Mouse (Mus musculus) neural tube, embryonic 13.5 days (tissue): ENCODE results near the gene Gm49396. TPM values are rescaled to one million over a fixed set of nuclear protein-coding genes. Genes with fewer than 3 reads are reported as not detected.

Experiments
- ATAC-seq: fragments of 200-750 bp; cut with Nextera tagmentation; 2 replicates; pipeline ENCODE4 v1.8.0; 2017; ENCODE audit warnings: low read depth, mild to moderate bottlenecking, moderate TSS enrichment, moderate library complexity
- H3K27ac ChIP-seq: fragments of 300-500 bp; sonication (generic); replicated peaks from 2 replicates; pipeline ENCODE4 v1.5.1; 2015; ENCODE audit warnings: moderate library complexity, mild to moderate bottlenecking, inconsistent platforms
- H3K27me3 ChIP-seq: fragments of 300-500 bp; sonication (generic); 2 replicates; pipeline ENCODE4 v1.6.1; 2015; ENCODE audit warnings: mild to moderate bottlenecking, inconsistent platforms
- H3K36me3 ChIP-seq: fragments of 300-500 bp; sonication (generic); 2 replicates; pipeline ENCODE4 v1.6.1; 2015; ENCODE audit warnings: mild to moderate bottlenecking, inconsistent platforms
- H3K4me1 ChIP-seq: fragments of 300-500 bp; sonication (generic); replicated peaks from 2 replicates; pipeline ENCODE4 v1.6.1; 2015; ENCODE audit warnings: inconsistent platforms
- H3K4me2 ChIP-seq: fragments of 300-500 bp; sonication (generic); 2 replicates; pipeline ENCODE4 v1.6.1; 2015; ENCODE audit warnings: inconsistent platforms, mild to moderate bottlenecking, moderate library complexity
- H3K4me3 ChIP-seq: fragments of 300-500 bp; sonication (generic); 2 replicates; pipeline ENCODE4 v1.5.1; 2015; ENCODE audit warnings: mild to moderate bottlenecking, inconsistent platforms
- H3K9ac ChIP-seq: fragments of 300-500 bp; sonication (generic); 2 replicates; pipeline ENCODE4 v1.6.1; 2015; ENCODE audit warnings: moderate library complexity, mild to moderate bottlenecking, inconsistent platforms
- H3K9me3 ChIP-seq: fragments of 300-500 bp; sonication (generic); 2 replicates; pipeline ENCODE4 v1.6.1; 2016; ENCODE audit warnings: inconsistent platforms
- WGBS: fragments of 180-500 bp; shearing (Covaris S2); methylation state at CpG from one replicate; pipeline ENCODE4 v1.1.7; 2015; 5-methylcytosine and 5-hydroxymethylcytosine counted together
- polyA plus RNA-seq: library from polyadenylated mRNA; unstranded; fragments of >200 nt; fragmentation: Nextera tagmentation; extraction: Ambion mirVana; gene quantifications from 2 replicates; pipeline ENCODE4 v1.2.1, GENCODE M21; 2015

Gene Gm49396
- polyA plus RNA-seq, 1 experiment from 2014 or later = 14.5 TPM

GRCm38 (mm10) chr7:30572969-30573368 lies 9.8 kb downstream of the Gm49396 start:
- Histone ChIP-seq H3K4me1 (no peaks in the 10 kb centered on the region), H3K4me3 (no peak overlapping the region), H3K9me3 (no peaks in the 10 kb centered on the region), H3K27me3 (no peaks in the 10 kb centered on the region), H3K27ac (no peak overlapping the region), H3K36me3 (peaks cover 97% of the 10 kb centered on the region), H3K4me2 (no peak overlapping the region), H3K9ac (0 out of 2 replicates have a peak overlapping the region, but pooled peaks have one; percentile 5)
- 94% methylated on average over 2 of the region's 2 CpGs for WGBS
- ATAC-seq = no peak

GRCm38 (mm10) chr7:30579950-30580349 lies 16.8 kb downstream of the Gm49396 start:
- Histone ChIP-seq H3K4me2 (no peak overlapping the region), H3K9ac (no peak overlapping the region), H3K4me1 (no peaks in the 10 kb centered on the region), H3K27ac (no peak overlapping the region), H3K4me3 (no peak overlapping the region), H3K36me3 (peaks cover 100% of the 10 kb centered on the region), H3K27me3 (no peaks in the 10 kb centered on the region), H3K9me3 (no peaks in the 10 kb centered on the region)
- no peak for ATAC-seq
- 93% methylated on average over 8 of the region's 8 CpGs for WGBS

- Histone ChIP-seq H3K4me1 (peaks cover 4% of the 10 kb centered on the region), H3K27ac (no peak overlapping the region), H3K4me3 (no peak overlapping the region), H3K9ac (no peak overlapping the region), H3K36me3 (peaks cover 100% of the 10 kb centered on the region), H3K4me2 (no peak overlapping the region), H3K9me3 (no peaks in the 10 kb centered on the region), H3K27me3 (no peaks in the 10 kb centered on the region)
- 96% methylated on average over 16 of the region's 16 CpGs for WGBS
- ATAC-seq = no peak
Measured at GRCm38 (mm10) chr7:30581547-30581946, 18.4 kb downstream of the Gm49396 start.

- WGBS = 93% methylated on average over 10 of the region's 10 CpGs
- Histone ChIP-seq H3K9ac (no peak overlapping the region), H3K4me1 (peaks cover 16% of the 10 kb centered on the region), H3K27ac (no peak overlapping the region), H3K27me3 (no peaks in the 10 kb centered on the region), H3K36me3 (peaks cover 74% of the 10 kb centered on the region), H3K9me3 (no peaks in the 10 kb centered on the region), H3K4me3 (no peak overlapping the region), H3K4me2 (no peak overlapping the region)
- ATAC-seq = no peak
Measured at GRCm38 (mm10) chr7:30584339-30584738, 21.2 kb downstream of the Gm49396 start.

- Histone ChIP-seq H3K9ac (no peak overlapping the region), H3K4me2 (no peak overlapping the region), H3K4me3 (no peak overlapping the region), H3K27ac (no peak overlapping the region), H3K27me3 (no peaks in the 10 kb centered on the region), H3K4me1 (peaks cover 23% of the 10 kb centered on the region), H3K36me3 (peaks cover 66% of the 10 kb centered on the region), H3K9me3 (no peaks in the 10 kb centered on the region)
- ATAC-seq = no peak
- WGBS = 98% methylated on average over 7 of the region's 7 CpGs
Measured at GRCm38 (mm10) chr7:30585170-30585569, 22.0 kb downstream of the Gm49396 start.

GRCm38 (mm10) chr7:30586455-30587020 lies 23.4 kb downstream of the Gm49396 start:
- Histone ChIP-seq H3K9ac (peak overlapping the region; percentile 99), H3K9me3 (no peaks in the 10 kb centered on the region), H3K4me1 (peaks cover 24% of the 10 kb centered on the region), H3K27me3 (no peaks in the 10 kb centered on the region), H3K36me3 (peaks cover 52% of the 10 kb centered on the region), H3K4me3 (peak overlapping the region; percentile 99; the same call in 1 of the 2 replicates), H3K4me2 (peak overlapping the region; percentile 98), H3K27ac (no peak overlapping the region)
- no peak for ATAC-seq
- 91% methylated on average over 28 of the region's 28 CpGs for WGBS

GRCm38 (mm10) chr7:30587842-30588667 lies 24.9 kb downstream of the Gm49396 start:
- Histone ChIP-seq H3K27ac (peak overlapping the region; percentile 96), H3K27me3 (no peaks in the 10 kb centered on the region)

GRCm38 (mm10) chr7:30588676-30589434 lies 25.7 kb downstream of the Gm49396 start, which contains the start of gene Kmt2b:
TSS of gene Kmt2b (minus strand) at chr7:30588726.
- Histone ChIP-seq H3K27me3 (no peaks in the 10 kb centered on the region), H3K36me3 (peaks cover 29% of the 10 kb centered on the region), H3K9ac (peak within 1 kb of the TSS; percentile 99), H3K27ac (peak within 1 kb of the TSS; percentile 96), H3K4me3 (peak within 1 kb of the TSS; percentile 99), H3K4me2 (peak within 1 kb of the TSS; percentile 98), H3K9me3 (no peaks in the 10 kb centered on the region), H3K4me1 (peaks cover 24% of the 10 kb centered on the region)
- under 1% methylated on average over 47 of the region's 68 CpGs for WGBS
- peak; percentile 96 for ATAC-seq

More at GRCm38 (mm10) chr7:30587842-30588667, 24.9 kb downstream of the Gm49396 start:
- WGBS = under 1% methylated on average over 45 of the region's 67 CpGs
- ATAC-seq = peak; percentile 41
- H3K4me2 ChIP-seq = peak overlapping the region; percentile 98
- H3K9me3 ChIP-seq = no peaks in the 10 kb centered on the region
- peak overlapping the region; percentile 99 for H3K4me3 ChIP-seq
- peak overlapping the region; percentile 99 for H3K9ac ChIP-seq
- H3K36me3 ChIP-seq = peaks cover 37% of the 10 kb centered on the region
- H3K4me1 ChIP-seq = peaks cover 24% of the 10 kb centered on the region

GRCm38 (mm10) chr7:30589435-30590301 lies 26.5 kb downstream of the Gm49396 start:
- Histone ChIP-seq H3K27ac (peak overlapping the region; percentile 96), H3K4me3 (peak overlapping the region; percentile 99), H3K27me3 (no peaks in the 10 kb centered on the region), H3K36me3 (peaks cover 21% of the 10 kb centered on the region), H3K9ac (peak overlapping the region; percentile 99), H3K4me2 (peak overlapping the region; percentile 98), H3K4me1 (peaks cover 24% of the 10 kb centered on the region), H3K9me3 (no peaks in the 10 kb centered on the region)
- WGBS = 27% methylated on average over 40 of the region's 40 CpGs
- ATAC-seq = peak; percentile 77

- H3K4me1 ChIP-seq = peaks cover 24% of the 10 kb centered on the region
- H3K4me3 ChIP-seq = no peak overlapping the region
- no peak overlapping the region for H3K4me2 ChIP-seq
- 90% methylated on average over 9 of the region's 9 CpGs for WGBS
- H3K27ac ChIP-seq = no peak overlapping the region
- ATAC-seq = no peak
- no peaks in the 10 kb centered on the region for H3K9me3 ChIP-seq
- H3K9ac ChIP-seq = peak overlapping the region; percentile 34; the same call in 1 of the 2 replicates
- H3K27me3 ChIP-seq = no peaks in the 10 kb centered on the region; the same call in 1 of the 2 replicates
- H3K36me3 ChIP-seq = peaks cover 7% of the 10 kb centered on the region
Measured at GRCm38 (mm10) chr7:30590927-30591604, 27.9 kb downstream of the Gm49396 start.

GRCm38 (mm10) chr7:30591605-30591951 lies 28.4 kb downstream of the Gm49396 start:
- Histone ChIP-seq H3K27ac (no peak overlapping the region), H3K9me3 (no peaks in the 10 kb centered on the region), H3K36me3 (peaks cover 2% of the 10 kb centered on the region), H3K9ac (peak overlapping the region; percentile 34; the same call in 1 of the 2 replicates), H3K4me2 (no peak overlapping the region), H3K4me1 (peaks cover 20% of the 10 kb centered on the region), H3K27me3 (no peaks in the 10 kb centered on the region; the same call in 1 of the 2 replicates), H3K4me3 (no peak overlapping the region)
- no peak for ATAC-seq
- 36% methylated on average over 4 of the region's 4 CpGs for WGBS
